Mouse (Mus musculus) limb, embryonic 14.5 days (tissue): ENCODE results near the gene Crlf1. TPM values are rescaled to one million over a fixed set of nuclear protein-coding genes. Genes with fewer than 3 reads are reported as not detected.

Experiments used
- ATAC-seq: fragments of 200-750 bp; cut with Nextera tagmentation; 2 replicates; pipeline ENCODE4 v1.8.0; 2017; ENCODE audit warnings: low read depth, moderate number of reproducible peaks, moderate TSS enrichment; ENCODE audit not compliant: low FRiP score
- DNase-seq: peaks from one replicate; pipeline ENCODE4 v3.0.0-alpha.2; 2015; ENCODE audit warnings: low spot score
- H3K27ac ChIP-seq: fragments of 300-500 bp; sonication (generic); replicated peaks from 2 replicates; pipeline ENCODE4 v1.5.1; 2014; ENCODE audit warnings: low read depth, mild to moderate bottlenecking, low read length, moderate library complexity, mixed read lengths
- H3K27me3 ChIP-seq: fragments of 300-500 bp; sonication (generic); 2 replicates; pipeline ENCODE4 v1.6.1; 2014; ENCODE audit warnings: low read length, mixed read lengths; ENCODE audit not compliant: control insufficient read depth, insufficient read depth
- H3K36me3 ChIP-seq: fragments of 300-500 bp; sonication (generic); 2 replicates; pipeline ENCODE4 v1.6.1; 2014; ENCODE audit warnings: mild to moderate bottlenecking, low read length, moderate library complexity, mixed read lengths; ENCODE audit not compliant: control insufficient read depth, insufficient read depth
- H3K4me1 ChIP-seq: fragments of 300-500 bp; sonication (generic); 2 replicates; pipeline ENCODE4 v1.6.1; 2014; ENCODE audit warnings: antibody characterized with exemption, low read length, mixed read lengths; ENCODE audit not compliant: control insufficient read depth, insufficient read depth
- H3K4me2 ChIP-seq: fragments of 300-500 bp; sonication (generic); replicated peaks from 2 replicates; pipeline ENCODE4 v1.6.1; 2014; ENCODE audit warnings: low read depth, mild to moderate bottlenecking, low read length, moderate library complexity; ENCODE audit not compliant: severe bottlenecking
- H3K4me3 ChIP-seq: fragments of 300-500 bp; sonication (generic); replicated peaks from 2 replicates; pipeline ENCODE4 v1.5.1; 2014; ENCODE audit warnings: low read length
- H3K9ac ChIP-seq: fragments of 300-500 bp; sonication (generic); 2 replicates; pipeline ENCODE4 v1.6.1; 2014; ENCODE audit warnings: mild to moderate bottlenecking, low read depth, low read length, moderate library complexity; ENCODE audit not compliant: severe bottlenecking
- H3K9me3 ChIP-seq: fragments of 300-500 bp; sonication (generic); 2 replicates; pipeline ENCODE4 v1.6.1; 2016; ENCODE audit warnings: low read length; ENCODE audit not compliant: control insufficient read depth
- POLR2A ChIP-seq: fragments of 200-500 bp; IDR thresholded peaks from 2 replicates; pipeline ENCODE4 v1.8.0; 2012; ENCODE audit warnings: inconsistent platforms, mild to moderate bottlenecking, moderate library complexity, borderline replicate concordance; ENCODE audit not compliant: insufficient read depth, insufficient read length; ENCODE audit errors: extremely low read depth
- WGBS: fragments of 180-500 bp; shearing (Covaris S2); extraction: QIAGEN DNeasy Blood & Tissue Kit; methylation state at CpG from one replicate; pipeline ENCODE4 v1.1.7; 2014; 5-methylcytosine and 5-hydroxymethylcytosine counted together
- polyA plus RNA-seq, 2 experiments: library from polyadenylated mRNA; depleted of rRNA in 1 of 2; stranded (reverse) in 1 of 2; unstranded in 1 of 2; fragments of >200 nt; fragmentation: Nextera tagmentation in 1 of 2; extraction: Ambion mirVana in 1 of 2; gene quantifications; 2 replicates each; pipeline versions ENCODE4 v1.2.1 to v1.2.3; 2012 to 2014

Gene Crlf1
- polyA plus RNA-seq, 2 experiments: 91.5 to 98.9 TPM

- Histone ChIP-seq H3K27me3 (no peaks in the 10 kb centered on the region), H3K9me3 (no peaks in the 10 kb centered on the region), H3K4me1 (0 out of 2 replicates have a peak, but pooled peaks cover under 1% of the 10 kb centered on the region), H3K4me2 (no peak overlapping the region), H3K4me3 (no peak overlapping the region), H3K36me3 (no peaks in the 10 kb centered on the region), H3K9ac (no peak overlapping the region), H3K27ac (no peak overlapping the region)
- no peak for ATAC-seq
- WGBS: 82% methylated on average over 4 of the region's 4 CpGs
- TF ChIP-seq POLR2A: no peak
- no peak for DNase-seq
Observed at GRCm38 (mm10) chr8:70546412-70546811, 53.5 kb downstream of the Crlf1 start.

- Histone ChIP-seq H3K4me3 (no peak overlapping the region), H3K9ac (no peak overlapping the region), H3K4me1 (no peaks in the 10 kb centered on the region), H3K36me3 (no peaks in the 10 kb centered on the region), H3K9me3 (no peaks in the 10 kb centered on the region), H3K27ac (no peak overlapping the region), H3K4me2 (no peak overlapping the region), H3K27me3 (no peaks in the 10 kb centered on the region)
- 92% methylated on average over 6 of the region's 6 CpGs for WGBS
- no peak for TF ChIP-seq POLR2A
- ATAC-seq: no peak
- no peak for DNase-seq
Observed at GRCm38 (mm10) chr8:70547762-70548161, 54.8 kb downstream of the Crlf1 start.

- H3K4me2 ChIP-seq: no peak overlapping the region
- H3K36me3 ChIP-seq: no peaks in the 10 kb centered on the region
- 90% methylated on average over 10 of the region's 10 CpGs for WGBS
- H3K4me3 ChIP-seq: no peak overlapping the region
- no peaks in the 10 kb centered on the region for H3K27me3 ChIP-seq
- no peaks in the 10 kb centered on the region for H3K4me1 ChIP-seq
- no peak overlapping the region for H3K27ac ChIP-seq
- H3K9me3 ChIP-seq: no peaks in the 10 kb centered on the region
- no peak for TF ChIP-seq POLR2A
- ATAC-seq: no peak
- no peak overlapping the region for H3K9ac ChIP-seq
- no peak for DNase-seq
Observed at GRCm38 (mm10) chr8:70549412-70550184, 56.6 kb downstream of the Crlf1 start.

- ATAC-seq (no peak), DNase-seq (no peak)
- 69% methylated on average over 3 of the region's 3 CpGs for WGBS
- H3K4me3 ChIP-seq: no peak overlapping the region
- no peak for TF ChIP-seq POLR2A
- no peak overlapping the region for H3K4me2 ChIP-seq
- no peaks in the 10 kb centered on the region for H3K27me3 ChIP-seq
- H3K9me3 ChIP-seq: no peaks in the 10 kb centered on the region
- no peak overlapping the region for H3K9ac ChIP-seq
- H3K27ac ChIP-seq: no peak overlapping the region
- no peaks in the 10 kb centered on the region for H3K4me1 ChIP-seq
- H3K36me3 ChIP-seq: no peaks in the 10 kb centered on the region
Observed at GRCm38 (mm10) chr8:70551558-70552161, 58.7 kb downstream of the Crlf1 start.

- Histone ChIP-seq H3K27ac (no peak overlapping the region), H3K9ac (no peak overlapping the region), H3K36me3 (no peaks in the 10 kb centered on the region), H3K4me1 (no peaks in the 10 kb centered on the region), H3K9me3 (no peaks in the 10 kb centered on the region), H3K4me2 (no peak overlapping the region), H3K4me3 (no peak overlapping the region), H3K27me3 (no peaks in the 10 kb centered on the region)
- WGBS: 72% methylated on average over 1 of the region's 1 CpGs
- TF ChIP-seq POLR2A: no peak
- no peak for DNase-seq
- no peak for ATAC-seq
Observed at GRCm38 (mm10) chr8:70552836-70553235, 59.9 kb downstream of the Crlf1 start.

Other genes with a start within 250 kb of the Crlf1 start
- 81.2 and 81.3 TPM in 2 replicates for gene Homer3, start 210.3 kb upstream of the Crlf1 start, polyA plus RNA-seq (2012; rRNA removed)
- 38.2 and 43.9 TPM in 2 replicates for gene Homer3, start 210.3 kb upstream of the Crlf1 start, polyA plus RNA-seq (2014; fragmentation: Nextera tagmentation; extraction: Ambion mirVana)
- gene Ddx49, start 190.7 kb upstream of the Crlf1 start, polyA plus RNA-seq (2012; rRNA removed): 58.1 and 66.2 TPM in 2 replicates
- gene Ddx49, start 190.7 kb upstream of the Crlf1 start, polyA plus RNA-seq (2014; fragmentation: Nextera tagmentation; extraction: Ambion mirVana): 52.9 and 55.4 TPM in 2 replicates
- 379 and 443 TPM in 2 replicates for gene Cope, start 190.6 kb upstream of the Crlf1 start, polyA plus RNA-seq (2012; rRNA removed)
- gene Cope, start 190.6 kb upstream of the Crlf1 start, polyA plus RNA-seq (2014; fragmentation: Nextera tagmentation; extraction: Ambion mirVana): 340 and 371 TPM in 2 replicates
- 12.4 and 22.0 TPM in 2 replicates for gene Cers1, start 177.4 kb upstream of the Crlf1 start, polyA plus RNA-seq (2012; rRNA removed)
- gene Cers1, start 177.4 kb upstream of the Crlf1 start, polyA plus RNA-seq (2014; fragmentation: Nextera tagmentation; extraction: Ambion mirVana): 12.0 and 12.9 TPM in 2 replicates
- gene Gdf1, start 163.3 kb upstream of the Crlf1 start, polyA plus RNA-seq (2012; rRNA removed): 5.4 and 5.7 TPM in 2 replicates
- 1.2 TPM in 2 replicates for gene Gdf1, start 163.3 kb upstream of the Crlf1 start, polyA plus RNA-seq (2014; fragmentation: Nextera tagmentation; extraction: Ambion mirVana)
- gene Upf1, start 139.9 kb upstream of the Crlf1 start, polyA plus RNA-seq (2012; rRNA removed): 39.0 and 47.6 TPM in 2 replicates
- 22.3 and 25.5 TPM in 2 replicates for gene Upf1, start 139.9 kb upstream of the Crlf1 start, polyA plus RNA-seq (2014; fragmentation: Nextera tagmentation; extraction: Ambion mirVana)
- 136 and 173 TPM in 2 replicates for gene Comp, start 119.6 kb upstream of the Crlf1 start, polyA plus RNA-seq (2012; rRNA removed)
- 36.7 and 46.3 TPM in 2 replicates for gene Comp, start 119.6 kb upstream of the Crlf1 start, polyA plus RNA-seq (2014; fragmentation: Nextera tagmentation; extraction: Ambion mirVana)
- 37.8 and 58.5 TPM in 2 replicates for gene Crtc1, start 53.6 kb upstream of the Crlf1 start, polyA plus RNA-seq (2012; rRNA removed)
- 26.3 and 31.1 TPM in 2 replicates for gene Crtc1, start 53.6 kb upstream of the Crlf1 start, polyA plus RNA-seq (2014; fragmentation: Nextera tagmentation; extraction: Ambion mirVana)
- 48.7 and 72.6 TPM in 2 replicates for gene Klhl26, start 16.2 kb upstream of the Crlf1 start, polyA plus RNA-seq (2012; rRNA removed)
- 24.2 and 28.6 TPM in 2 replicates for gene Klhl26, start 16.2 kb upstream of the Crlf1 start, polyA plus RNA-seq (2014; fragmentation: Nextera tagmentation; extraction: Ambion mirVana)
- 13.1 and 17.7 TPM in 2 replicates for gene Tmem59l, start 5.8 kb upstream of the Crlf1 start, polyA plus RNA-seq (2012; rRNA removed)
- gene Tmem59l, start 5.8 kb upstream of the Crlf1 start, polyA plus RNA-seq (2014; fragmentation: Nextera tagmentation; extraction: Ambion mirVana): 15.7 and 17.5 TPM in 2 replicates
- 154 and 175 TPM in 2 replicates for gene Rex1bd, start 13.6 kb downstream of the Crlf1 start, polyA plus RNA-seq (2012; rRNA removed)
- gene Rex1bd, start 13.6 kb downstream of the Crlf1 start, polyA plus RNA-seq (2014; fragmentation: Nextera tagmentation; extraction: Ambion mirVana): 152 and 156 TPM in 2 replicates
- gene Uba52, start 17.6 kb downstream of the Crlf1 start, polyA plus RNA-seq (2012; rRNA removed): 1,215 and 1,844 TPM in 2 replicates
- gene Uba52, start 17.6 kb downstream of the Crlf1 start, polyA plus RNA-seq (2014; fragmentation: Nextera tagmentation; extraction: Ambion mirVana): 1,031 and 1,113 TPM in 2 replicates
- gene Fkbp8, start 34.6 kb downstream of the Crlf1 start, polyA plus RNA-seq (2012; rRNA removed): 363 and 431 TPM in 2 replicates
- 219 and 248 TPM in 2 replicates for gene Fkbp8, start 34.6 kb downstream of the Crlf1 start, polyA plus RNA-seq (2014; fragmentation: Nextera tagmentation; extraction: Ambion mirVana)
- gene Kxd1, start 34.8 kb downstream of the Crlf1 start, polyA plus RNA-seq (2012; rRNA removed): 52.5 and 61.0 TPM in 2 replicates
- gene Kxd1, start 34.8 kb downstream of the Crlf1 start, polyA plus RNA-seq (2014; fragmentation: Nextera tagmentation; extraction: Ambion mirVana): 60.3 and 61.7 TPM in 2 replicates
- 30.3 and 35.3 TPM in 2 replicates for gene Ell, start 46.3 kb downstream of the Crlf1 start, polyA plus RNA-seq (2012; rRNA removed)
- gene Ell, start 46.3 kb downstream of the Crlf1 start, polyA plus RNA-seq (2014; fragmentation: Nextera tagmentation; extraction: Ambion mirVana): 20.2 and 22.4 TPM in 2 replicates
- gene Isyna1, start 101.2 kb downstream of the Crlf1 start, polyA plus RNA-seq (2012; rRNA removed): 213 and 279 TPM in 2 replicates
- gene Isyna1, start 101.2 kb downstream of the Crlf1 start, polyA plus RNA-seq (2014; fragmentation: Nextera tagmentation; extraction: Ambion mirVana): 94.4 and 103 TPM in 2 replicates
- gene Ssbp4, start 115.7 kb downstream of the Crlf1 start, polyA plus RNA-seq (2012; rRNA removed): 163 and 236 TPM in 2 replicates
- 151 and 171 TPM in 2 replicates for gene Ssbp4, start 115.7 kb downstream of the Crlf1 start, polyA plus RNA-seq (2014; fragmentation: Nextera tagmentation; extraction: Ambion mirVana)
- gene Lrrc25, start 123.0 kb downstream of the Crlf1 start, polyA plus RNA-seq (2012; rRNA removed): 3.5 and 4.5 TPM in 2 replicates
- gene Lrrc25, start 123.0 kb downstream of the Crlf1 start, polyA plus RNA-seq (2014; fragmentation: Nextera tagmentation; extraction: Ambion mirVana): 2.5 and 3.2 TPM in 2 replicates
- 0.15 and 0.47 TPM in 2 replicates for gene Gdf15, start 139.3 kb downstream of the Crlf1 start, polyA plus RNA-seq (2012; rRNA removed)
- gene Gdf15, start 139.3 kb downstream of the Crlf1 start, polyA plus RNA-seq (2014; fragmentation: Nextera tagmentation; extraction: Ambion mirVana): 0.18 TPM in 1 of 2 replicates, not detected in the other
- gene Pgpep1, start 167.2 kb downstream of the Crlf1 start, polyA plus RNA-seq (2012; rRNA removed): 47.6 and 59.8 TPM in 2 replicates
- 64.1 and 68.7 TPM in 2 replicates for gene Pgpep1, start 167.2 kb downstream of the Crlf1 start, polyA plus RNA-seq (2014; fragmentation: Nextera tagmentation; extraction: Ambion mirVana)
- 172 and 182 TPM in 2 replicates for gene Lsm4, start 180.1 kb downstream of the Crlf1 start, polyA plus RNA-seq (2012; rRNA removed)
- gene Lsm4, start 180.1 kb downstream of the Crlf1 start, polyA plus RNA-seq (2014; fragmentation: Nextera tagmentation; extraction: Ambion mirVana): 247 and 256 TPM in 2 replicates
- 218 and 287 TPM in 2 replicates for gene Jund, start 205.8 kb downstream of the Crlf1 start, polyA plus RNA-seq (2012; rRNA removed)
- gene Jund, start 205.8 kb downstream of the Crlf1 start, polyA plus RNA-seq (2014; fragmentation: Nextera tagmentation; extraction: Ambion mirVana): 115 and 119 TPM in 2 replicates
- gene Iqcn, start 210.3 kb downstream of the Crlf1 start, polyA plus RNA-seq (2012; rRNA removed): 0.04 and 0.08 TPM in 2 replicates
- 0.10 TPM in 1 of 2 replicates, not detected in the other for gene Iqcn, start 210.3 kb downstream of the Crlf1 start, polyA plus RNA-seq (2014; fragmentation: Nextera tagmentation; extraction: Ambion mirVana)
- gene Gm3336, start 225.4 kb downstream of the Crlf1 start, polyA plus RNA-seq (2012; rRNA removed): not detected in 2 replicates
- gene Gm3336, start 225.4 kb downstream of the Crlf1 start, polyA plus RNA-seq (2014; fragmentation: Nextera tagmentation; extraction: Ambion mirVana): not detected in 2 replicates
- 0.38 TPM in 2 replicates for gene Pde4c, start 230.6 kb downstream of the Crlf1 start, polyA plus RNA-seq (2012; rRNA removed)
- not detected in 2 replicates for gene Pde4c, start 230.6 kb downstream of the Crlf1 start, polyA plus RNA-seq (2014; fragmentation: Nextera tagmentation; extraction: Ambion mirVana)